Mouse (Mus musculus): ENCODE results near the gene Pla2g12a.

DNA sequence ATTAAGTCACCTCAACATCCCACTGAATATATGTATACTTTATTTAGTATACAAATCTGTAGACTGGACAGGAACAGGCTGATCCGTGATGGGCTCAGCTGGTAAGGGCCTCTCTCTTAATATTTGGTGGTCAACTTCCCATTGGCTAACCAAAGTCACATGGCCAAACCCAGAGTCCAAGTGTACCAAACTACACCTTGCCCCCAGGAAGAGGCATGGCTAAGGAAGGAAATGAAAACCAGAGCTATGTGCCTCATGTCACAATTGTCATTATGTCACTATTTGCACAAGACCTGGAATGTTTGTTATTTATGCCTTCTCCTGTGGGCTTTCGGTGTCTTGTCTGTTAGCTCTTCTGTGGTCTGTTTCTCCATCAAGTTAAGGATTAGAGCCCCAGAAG, 32.5 kb upstream of the Pla2g12a start:
- TF ChIP-seq CTCF (IDR thresholded peaks at IDR 0.05; ENCODE audit: extremely low read depth, insufficient read length, insufficient replicate concordance, low read depth, low read length) (no peak), POLR2A (IDR thresholded peaks at IDR 0.05; ENCODE audit: low read depth, low read length) (no peak)

Measured in small intestine, adult 2 months (tissue).